Mouse (Mus musculus): ENCODE measurements around the gene Casp4. TPM values are rescaled to one million over a fixed set of nuclear protein-coding genes. Genes with fewer than 3 reads are reported as not detected.

Casp4 gene
- total and polyA plus RNA-seq, 2 experiments from 2014 or later, result 1.7 to 8.2 TPM

GRCm38 (mm10) chr9:5286597-5286996 is 22.0 kb upstream of the Casp4 start:
- TF ChIP-seq EP300 (IDR thresholded peaks at IDR 0.05; ENCODE audit: low read depth), result no peak
- Histone ChIP-seq H3K4me3 (ENCODE audit: low read depth, low read length) (no peak overlapping the region), H3K9ac (replicated peaks; ENCODE audit: low read depth, low read length) (no peak overlapping the region), H3K27me3 (ENCODE audit: control insufficient read depth, insufficient read depth, low read length) (no peaks in the 10 kb centered on the region), H3K9me3 (replicated peaks; ENCODE audit: control insufficient read depth, low read length) (no peaks in the 10 kb centered on the region), H3K36me3 (replicated peaks; ENCODE audit: control insufficient read depth, insufficient read depth, low read length) (no peaks in the 10 kb centered on the region), H3K4me1 (ENCODE audit: control insufficient read depth, insufficient read depth) (no peaks in the 10 kb centered on the region), H3K4me2 (ENCODE audit: low read depth, low read length) (no peak overlapping the region), H3K27ac (ENCODE audit: low read depth) (no peak overlapping the region)
- DNase-seq (ENCODE audit: low spot score) (no peak), ATAC-seq (ENCODE audit: insufficient read depth, low read depth) (no peak)

GRCm38 (mm10) chr9:5296354-5297237 is 12.0 kb upstream of the Casp4 start:
- WGBS, result 62% methylated on average over 2 of the region's 2 CpGs
- H3K27ac ChIP-seq (ENCODE audit: low read depth), result no peak overlapping the region
- H3K27me3 ChIP-seq (ENCODE audit: control insufficient read depth, insufficient read depth, low read length), result no peaks in the 10 kb centered on the region
- no peaks in the 10 kb centered on the region for H3K36me3 ChIP-seq (replicated peaks; ENCODE audit: control insufficient read depth, insufficient read depth, low read length)
- H3K4me2 ChIP-seq (ENCODE audit: low read depth, low read length), result no peak overlapping the region
- H3K9me3 ChIP-seq (replicated peaks; ENCODE audit: control insufficient read depth, low read length), result no peaks in the 10 kb centered on the region
- H3K9ac ChIP-seq (replicated peaks; ENCODE audit: low read depth, low read length), result no peak overlapping the region
- no peak overlapping the region for H3K4me3 ChIP-seq (ENCODE audit: low read depth, low read length)
- H3K4me1 ChIP-seq (ENCODE audit: control insufficient read depth, insufficient read depth), result no peaks in the 10 kb centered on the region
- ATAC-seq (ENCODE audit: insufficient read depth, low read depth) (no peak), DNase-seq (ENCODE audit: low spot score) (no peak)
- TF ChIP-seq EP300 (IDR thresholded peaks at IDR 0.05; ENCODE audit: low read depth) (no peak), CTCF (IDR thresholded peaks at IDR 0.05; ENCODE audit: low read depth) (no peak)

GRCm38 (mm10) chr9:5298329-5299131 is 10.1 kb upstream of the Casp4 start, which contains the start of gene Casp1:
TSS of gene Casp1 (plus strand) at chr9:5298517.
- Histone ChIP-seq H3K4me2 (ENCODE audit: low read depth, low read length) (no peak within 1 kb of the TSS), H3K36me3 (replicated peaks; ENCODE audit: control insufficient read depth, insufficient read depth, low read length) (no peaks in the 10 kb centered on the region), H3K27ac (ENCODE audit: low read depth) (no peak within 1 kb of the TSS), H3K9ac (replicated peaks; ENCODE audit: low read depth, low read length) (no peak within 1 kb of the TSS), H3K4me1 (ENCODE audit: control insufficient read depth, insufficient read depth) (no peaks in the 10 kb centered on the region), H3K4me3 (ENCODE audit: low read depth, low read length) (no peak within 1 kb of the TSS), H3K27me3 (ENCODE audit: control insufficient read depth, insufficient read depth, low read length) (no peaks in the 10 kb centered on the region), H3K9me3 (replicated peaks; ENCODE audit: control insufficient read depth, low read length) (no peaks in the 10 kb centered on the region)
- DNase-seq (ENCODE audit: low spot score), result no peak
- WGBS, result 62% methylated on average over 11 of the region's 11 CpGs
- TF ChIP-seq CTCF (IDR thresholded peaks at IDR 0.05; ENCODE audit: low read depth), result no peak
- TF ChIP-seq EP300 (IDR thresholded peaks at IDR 0.05; ENCODE audit: low read depth), result no peak
- ATAC-seq (ENCODE audit: insufficient read depth, low read depth), result no peak

DNA sequence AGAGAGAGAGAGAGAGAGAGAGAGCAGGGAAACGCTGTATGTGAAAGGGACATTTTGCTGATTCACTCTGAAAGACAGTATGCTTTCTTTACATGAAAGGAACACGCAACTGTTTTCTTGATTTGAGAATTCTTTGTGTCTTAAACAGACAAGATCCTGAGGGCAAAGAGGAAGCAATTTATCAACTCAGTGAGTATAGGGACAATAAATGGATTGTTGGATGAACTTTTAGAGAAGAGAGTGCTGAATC is 9.6 kb upstream of the Casp4 start:
- Histone ChIP-seq H3K9ac (replicated peaks; ENCODE audit: low read depth, low read length) (no peak overlapping the region), H3K4me2 (ENCODE audit: low read depth, low read length) (no peak overlapping the region), H3K27ac (ENCODE audit: low read depth) (no peak overlapping the region), H3K9me3 (replicated peaks; ENCODE audit: control insufficient read depth, low read length) (no peaks in the 10 kb centered on the region), H3K4me1 (ENCODE audit: control insufficient read depth, insufficient read depth) (no peaks in the 10 kb centered on the region), H3K27me3 (ENCODE audit: control insufficient read depth, insufficient read depth, low read length) (no peaks in the 10 kb centered on the region), H3K36me3 (replicated peaks; ENCODE audit: control insufficient read depth, insufficient read depth, low read length) (no peaks in the 10 kb centered on the region), H3K4me3 (ENCODE audit: low read depth, low read length) (no peak overlapping the region)
- TF ChIP-seq CTCF (IDR thresholded peaks at IDR 0.05; ENCODE audit: low read depth) (no peak), EP300 (IDR thresholded peaks at IDR 0.05; ENCODE audit: low read depth) (no peak)
- WGBS, result 71% methylated on average over 2 of the region's 2 CpGs
- no peak for DNase-seq (ENCODE audit: low spot score)
- no peak for ATAC-seq (ENCODE audit: insufficient read depth, low read depth)

DNA sequence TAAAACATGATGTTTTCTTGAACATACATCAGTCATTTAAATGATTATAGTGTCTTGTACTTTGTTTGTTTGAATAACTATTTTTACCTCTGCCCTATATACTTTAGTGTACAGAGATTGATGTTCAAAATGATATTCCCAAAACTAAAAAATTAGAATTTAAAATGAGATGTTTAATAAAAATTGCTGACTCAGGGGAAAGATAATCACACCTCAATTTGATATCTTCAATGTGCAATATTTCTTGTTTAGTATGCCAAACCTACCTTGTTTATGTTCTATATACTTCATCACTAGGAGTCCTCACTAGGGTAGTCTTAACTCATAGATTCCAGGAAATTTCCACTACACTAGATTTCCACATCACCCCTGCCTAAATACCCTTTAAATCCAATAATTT is 1.5 kb downstream of the Casp4 start:
- Histone ChIP-seq H3K9ac (replicated peaks; ENCODE audit: low read depth, low read length) (no peak overlapping the region), H3K9me3 (replicated peaks; ENCODE audit: control insufficient read depth, low read length) (no peaks in the 10 kb centered on the region), H3K4me1 (ENCODE audit: control insufficient read depth, insufficient read depth) (no peaks in the 10 kb centered on the region), H3K4me3 (ENCODE audit: low read depth, low read length) (no peak overlapping the region), H3K4me2 (ENCODE audit: low read depth, low read length) (no peak overlapping the region), H3K27me3 (ENCODE audit: control insufficient read depth, insufficient read depth, low read length) (no peaks in the 10 kb centered on the region), H3K27ac (ENCODE audit: low read depth) (no peak overlapping the region), H3K36me3 (replicated peaks; ENCODE audit: control insufficient read depth, insufficient read depth, low read length) (no peaks in the 10 kb centered on the region)
- ATAC-seq (ENCODE audit: insufficient read depth, low read depth), result no peak
- no peak for DNase-seq (ENCODE audit: low spot score)
- TF ChIP-seq EP300 (IDR thresholded peaks at IDR 0.05; ENCODE audit: low read depth) (no peak), CTCF (IDR thresholded peaks at IDR 0.05; ENCODE audit: low read depth) (no peak)

All from heart, postnatal 0 days (tissue).